Mouse (Mus musculus) stomach, postnatal 0 days (tissue): ENCODE measurements at regions not wholly inside any gene's neighbourhood (a gene's known extent, or its start where the extent isn't known, plus 50 kb on each side); places are given as distances from the start of the nearest gene placed in this dataset.

Source experiments
- ATAC-seq: fragments of 200-750 bp; cut with Nextera tagmentation; 2 replicates; pipeline ENCODE4 v1.8.0; 2017; ENCODE audit not compliant: low FRiP score, low TSS enrichment
- DNase-seq: peaks from one replicate; pipeline ENCODE4 v3.0.0-alpha.2; 2016; ENCODE audit warnings: low spot score
- H3K27ac ChIP-seq: fragments of 300-500 bp; sonication (generic); replicated peaks from 2 replicates; pipeline ENCODE4 v1.5.1; 2014; ENCODE audit warnings: mild to moderate bottlenecking, control low read depth
- H3K27me3 ChIP-seq: fragments of 300-500 bp; sonication (generic); 2 replicates; pipeline ENCODE4 v1.6.1; 2014; ENCODE audit warnings: low read length; ENCODE audit not compliant: control insufficient read depth, insufficient read depth
- H3K36me3 ChIP-seq: fragments of 300-500 bp; sonication (generic); 2 replicates; pipeline ENCODE4 v1.6.1; 2014; ENCODE audit warnings: low read length, mixed read lengths; ENCODE audit not compliant: control insufficient read depth, insufficient read depth
- H3K4me1 ChIP-seq: fragments of 300-500 bp; sonication (generic); replicated peaks from 2 replicates; pipeline ENCODE4 v1.6.1; 2014; ENCODE audit warnings: antibody characterized with exemption; ENCODE audit not compliant: control insufficient read depth, insufficient read depth
- H3K4me2 ChIP-seq: fragments of 300-500 bp; sonication (generic); replicated peaks from 2 replicates; pipeline ENCODE4 v1.6.1; 2014; ENCODE audit warnings: low read depth, mild to moderate bottlenecking, control low read depth, moderate library complexity
- H3K4me3 ChIP-seq: fragments of 300-500 bp; sonication (generic); 2 replicates; pipeline ENCODE4 v1.5.1; 2014; ENCODE audit warnings: low read depth, low read length, control low read depth
- H3K9ac ChIP-seq: fragments of 300-500 bp; sonication (generic); 2 replicates; pipeline ENCODE4 v1.6.1; 2014; ENCODE audit warnings: mild to moderate bottlenecking, low read length, control low read depth, mixed read lengths
- H3K9me3 ChIP-seq: fragments of 300-500 bp; sonication (generic); 2 replicates; pipeline ENCODE4 v1.6.1; 2016; ENCODE audit warnings: low read length; ENCODE audit not compliant: control insufficient read depth
- CTCF ChIP-seq: IDR thresholded peaks from 2 replicates; pipeline ENCODE4 v1.5.1; 2016; ENCODE audit warnings: antibody characterized with exemption, low read depth, mild to moderate bottlenecking, moderate library complexity
- EP300 ChIP-seq: optimal IDR thresholded peaks from 2 replicates; pipeline ENCODE3; 2016; ENCODE audit warnings: antibody characterized with exemption
- WGBS: fragments of 180-500 bp; shearing (Covaris S2); extraction: QIAGEN DNeasy Blood & Tissue Kit; methylation state at CpG from one replicate; pipeline ENCODE4 v1.1.7; 2014; 5-methylcytosine and 5-hydroxymethylcytosine counted together

DNA sequence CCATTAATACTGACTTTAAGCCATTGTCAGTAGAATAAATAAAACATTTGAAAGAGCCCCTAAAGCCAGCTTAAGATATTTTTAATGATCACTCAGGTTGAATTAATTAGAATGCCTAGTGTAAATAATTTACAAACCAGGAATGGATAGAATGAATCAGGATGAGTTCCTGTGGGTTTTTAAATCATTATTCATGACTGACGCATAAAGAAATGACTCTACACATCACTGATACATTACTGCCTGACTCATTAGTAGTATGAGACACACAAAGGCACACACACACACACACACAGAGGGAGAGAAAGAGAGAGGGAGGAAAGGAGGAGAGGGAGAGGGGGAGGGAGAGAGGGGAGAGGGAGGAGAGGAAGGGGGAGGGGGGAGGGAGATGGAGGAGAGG, 612.0 kb downstream of the Ipmk start:
- H3K27ac ChIP-seq, result no peak overlapping the region
- no peaks in the 10 kb centered on the region for H3K36me3 ChIP-seq
- no peaks in the 10 kb centered on the region for H3K27me3 ChIP-seq
- no peak overlapping the region for H3K4me3 ChIP-seq
- TF ChIP-seq EP300, result no peak
- no peak for TF ChIP-seq CTCF
- H3K4me2 ChIP-seq, result no peak overlapping the region
- DNase-seq, result no peak
- 0 out of 2 replicates have a peak, but pooled peaks cover 3% of the 10 kb centered on the region for H3K4me1 ChIP-seq
- WGBS, result 70% methylated on average over 1 of the region's 1 CpGs
- no peak overlapping the region for H3K9ac ChIP-seq
- H3K9me3 ChIP-seq, result no peaks in the 10 kb centered on the region
- ATAC-seq, result no peak

DNA sequence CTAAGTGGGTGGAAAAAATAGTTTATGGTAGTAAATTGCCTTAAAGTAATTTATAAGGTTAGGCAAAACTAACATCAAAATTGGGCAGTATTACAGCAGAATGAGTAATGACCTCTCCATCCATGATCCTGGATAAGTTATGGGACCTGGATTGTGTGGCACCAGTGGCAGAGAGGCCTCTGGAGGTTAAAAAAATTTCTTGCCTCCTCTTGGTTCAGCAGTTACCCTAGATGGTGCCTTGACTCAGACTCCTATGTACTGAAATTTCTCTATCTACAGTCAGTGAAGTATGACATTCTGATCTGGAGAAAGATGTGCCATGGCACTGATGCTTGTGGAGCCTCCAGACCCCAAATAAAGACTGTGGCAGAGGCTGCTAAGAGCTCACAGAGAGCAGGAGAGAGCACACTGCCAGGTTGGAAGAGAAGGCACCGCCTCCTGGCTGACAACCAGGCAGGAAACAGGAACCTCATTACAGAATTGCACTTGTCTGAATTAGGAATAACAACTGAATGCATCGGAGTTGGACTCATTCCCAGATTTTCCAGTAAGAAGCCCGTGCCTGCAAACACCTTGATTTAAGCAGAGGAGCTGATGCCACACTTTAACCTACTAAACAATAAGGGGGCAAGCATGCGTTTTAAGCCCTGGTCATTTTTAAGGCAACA, 613.0 kb downstream of the Ipmk start:
- no peak overlapping the region for H3K9ac ChIP-seq
- ATAC-seq (no peak), DNase-seq (no peak)
- 0 out of 2 replicates have a peak, but pooled peaks cover 3% of the 10 kb centered on the region for H3K4me1 ChIP-seq
- H3K27ac ChIP-seq, result no peak overlapping the region
- no peaks in the 10 kb centered on the region for H3K36me3 ChIP-seq
- no peaks in the 10 kb centered on the region for H3K9me3 ChIP-seq
- no peak overlapping the region for H3K4me2 ChIP-seq
- no peaks in the 10 kb centered on the region for H3K27me3 ChIP-seq
- TF ChIP-seq CTCF (no peak), EP300 (no peak)
- 46% methylated on average over 4 of the region's 4 CpGs for WGBS
- no peak overlapping the region for H3K4me3 ChIP-seq

DNA sequence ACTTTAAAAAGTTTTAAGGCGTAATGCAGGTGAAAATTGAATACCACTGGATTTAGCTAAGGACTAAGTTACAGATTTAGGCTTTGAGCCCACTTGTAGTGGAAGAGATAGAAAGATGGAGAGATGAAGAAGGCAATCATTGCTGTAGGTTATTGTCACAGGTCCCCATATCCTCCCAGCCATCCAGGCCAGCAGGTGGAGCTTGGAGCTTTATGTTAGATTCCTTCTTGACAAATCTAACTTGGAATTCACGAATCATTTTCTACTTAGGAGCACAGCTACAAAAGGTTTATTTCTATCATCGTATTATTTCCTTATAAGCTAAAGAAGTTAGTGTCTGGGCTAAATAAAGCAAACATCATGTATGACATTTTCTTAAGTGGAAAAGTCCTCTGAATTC, 630.5 kb downstream of the Ipmk start:
- Histone ChIP-seq H3K4me2 (no peak overlapping the region), H3K27ac (no peak overlapping the region), H3K9ac (no peak overlapping the region), H3K36me3 (no peaks in the 10 kb centered on the region), H3K4me3 (no peak overlapping the region), H3K4me1 (no peaks in the 10 kb centered on the region), H3K9me3 (no peaks in the 10 kb centered on the region), H3K27me3 (no peaks in the 10 kb centered on the region)
- ATAC-seq, result no peak
- 75% methylated on average over 3 of the region's 3 CpGs for WGBS
- TF ChIP-seq CTCF (peak; percentile 40), EP300 (no peak)
- DNase-seq, result no peak

DNA sequence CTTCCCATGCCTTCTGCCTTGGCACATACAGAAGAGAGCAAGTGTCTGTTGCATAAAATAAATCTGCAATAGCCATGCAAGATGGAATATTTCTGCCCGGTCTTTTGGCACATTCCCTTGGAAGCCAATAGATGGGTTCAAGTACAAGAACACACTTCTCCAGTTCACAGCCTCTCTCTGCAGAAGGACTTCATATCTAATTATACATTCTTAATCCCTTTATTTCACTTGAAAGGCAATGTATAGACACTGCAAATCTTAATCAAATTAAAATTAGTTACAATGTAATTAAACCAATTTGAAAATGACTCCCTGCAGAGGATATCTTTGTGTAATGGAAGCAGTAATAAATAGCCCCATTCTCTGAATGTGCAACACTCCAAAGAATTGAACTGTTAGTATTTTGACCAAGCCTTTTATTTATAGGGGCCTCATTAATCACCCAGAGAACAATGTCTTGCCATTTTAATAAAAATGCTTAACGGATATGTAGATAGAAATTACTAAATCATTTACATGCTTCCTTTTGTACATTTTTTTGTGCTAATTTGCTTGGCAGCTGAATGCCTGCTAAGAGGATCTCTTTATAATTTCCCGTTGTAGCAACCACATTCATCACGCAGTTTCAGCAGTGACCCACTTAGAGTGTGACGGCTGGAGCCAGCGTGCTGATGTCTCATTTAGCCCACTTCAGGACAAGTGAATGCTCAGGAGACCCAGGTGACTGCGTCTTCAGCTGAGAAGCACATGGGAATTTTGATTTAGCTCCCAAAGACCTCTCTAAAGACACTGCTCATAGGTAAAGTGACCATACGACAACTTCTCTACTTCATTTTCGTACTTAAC, 651.5 kb upstream of the Zwint start:
- Histone ChIP-seq H3K9ac (no peak overlapping the region), H3K27ac (no peak overlapping the region), H3K4me1 (no peaks in the 10 kb centered on the region), H3K9me3 (no peaks in the 10 kb centered on the region), H3K27me3 (no peaks in the 10 kb centered on the region), H3K4me2 (no peak overlapping the region), H3K36me3 (no peaks in the 10 kb centered on the region), H3K4me3 (no peak overlapping the region)
- no peak for ATAC-seq
- TF ChIP-seq EP300 (no peak), CTCF (no peak)
- WGBS, result 73% methylated on average over 9 of the region's 9 CpGs
- DNase-seq, result no peak
